Mouse (Mus musculus) intestine, postnatal 0 days (tissue): ENCODE results near the gene Parp9. TPM values are rescaled to one million over a fixed set of nuclear protein-coding genes. Genes with fewer than 3 reads are reported as not detected.

ENCODE experiments used
- ATAC-seq: fragments of 200-750 bp; cut with Nextera tagmentation; 2 replicates; pipeline ENCODE4 v1.8.0; 2017; ENCODE audit warnings: mild to moderate bottlenecking, moderate TSS enrichment, moderate library complexity
- H3K27ac ChIP-seq: fragments of 300-500 bp; sonication (generic); 2 replicates; pipeline ENCODE4 v1.5.1; 2014; ENCODE audit warnings: mild to moderate bottlenecking, low read depth, low read length, moderate library complexity
- H3K27me3 ChIP-seq: fragments of 300-500 bp; sonication (generic); replicated peaks from 2 replicates; pipeline ENCODE4 v1.6.1; 2014; ENCODE audit warnings: low read length, mixed read lengths; ENCODE audit not compliant: control insufficient read depth, insufficient read depth
- H3K36me3 ChIP-seq: fragments of 300-500 bp; sonication (generic); 2 replicates; pipeline ENCODE4 v1.6.1; 2014; ENCODE audit warnings: mild to moderate bottlenecking, moderate library complexity; ENCODE audit not compliant: control insufficient read depth, insufficient read depth
- H3K4me1 ChIP-seq: fragments of 300-500 bp; sonication (generic); replicated peaks from 2 replicates; pipeline ENCODE4 v1.6.1; 2014; ENCODE audit warnings: antibody characterized with exemption, low read length, mixed read lengths; ENCODE audit not compliant: control insufficient read depth, insufficient read depth
- H3K4me2 ChIP-seq: fragments of 300-500 bp; sonication (generic); replicated peaks from 2 replicates; pipeline ENCODE4 v1.6.1; 2014; ENCODE audit warnings: low read depth, mild to moderate bottlenecking, moderate library complexity
- H3K4me3 ChIP-seq: fragments of 300-500 bp; sonication (generic); 2 replicates; pipeline ENCODE4 v1.5.1; 2014; ENCODE audit warnings: low read depth, low read length
- H3K9ac ChIP-seq: fragments of 300-500 bp; sonication (generic); 2 replicates; pipeline ENCODE4 v1.6.1; 2014; ENCODE audit warnings: mild to moderate bottlenecking, low read depth, low read length
- H3K9me3 ChIP-seq: fragments of 300-500 bp; sonication (generic); 2 replicates; pipeline ENCODE4 v1.6.1; 2016; ENCODE audit warnings: mixed run types; ENCODE audit not compliant: control insufficient read depth
- CTCF ChIP-seq: sonication (generic); IDR thresholded peaks from 2 replicates; pipeline ENCODE4 v1.5.1; 2016; ENCODE audit warnings: low read depth, mild to moderate bottlenecking, control low read depth, antibody characterized with exemption, moderate library complexity
- WGBS: fragments of 180-500 bp; shearing (Covaris S2); extraction: QIAGEN DNeasy Blood & Tissue Kit; methylation state at CpG from one replicate; pipeline ENCODE4 v1.1.7; 2014; 5-methylcytosine and 5-hydroxymethylcytosine counted together
- polyA plus RNA-seq: library from polyadenylated mRNA; unstranded; fragments of >200 nt; fragmentation: Nextera tagmentation; extraction: Ambion mirVana; gene quantifications from 2 replicates; pipeline ENCODE4 v1.2.1, GENCODE M21; 2015

Gene Parp9
- polyA plus RNA-seq, 1 experiment from 2014 or later = 29.2 TPM

- peak; percentile 70 for ATAC-seq
- H3K36me3 ChIP-seq = no peaks in the 10 kb centered on the region
- peaks cover 3% of the 10 kb centered on the region; the same call in 1 of the 2 replicates for H3K4me1 ChIP-seq
- TF ChIP-seq CTCF = peak; percentile 49
- no peak overlapping the region for H3K4me3 ChIP-seq
- H3K9me3 ChIP-seq = no peaks in the 10 kb centered on the region
- H3K27ac ChIP-seq = 0 out of 2 replicates have a peak overlapping the region, but pooled peaks have one; percentile 24
- WGBS = 30% methylated on average over 3 of the region's 3 CpGs
- no peak overlapping the region for H3K9ac ChIP-seq
- no peak overlapping the region for H3K4me2 ChIP-seq
- H3K27me3 ChIP-seq = no peaks in the 10 kb centered on the region
Observed at GRCm38 (mm10) chr16:35911449-35911848, 26.8 kb upstream of the Parp9 start.

GRCm38 (mm10) chr16:35913526-35913925, 24.7 kb upstream of the Parp9 start:
- Histone ChIP-seq H3K4me2 (no peak overlapping the region), H3K4me1 (no peaks in the 10 kb centered on the region; the same call in 1 of the 2 replicates), H3K4me3 (no peak overlapping the region), H3K27ac (no peak overlapping the region), H3K36me3 (no peaks in the 10 kb centered on the region), H3K9me3 (no peaks in the 10 kb centered on the region), H3K27me3 (no peaks in the 10 kb centered on the region), H3K9ac (no peak overlapping the region)
- 69% methylated on average over 1 of the region's 1 CpGs for WGBS
- ATAC-seq = no peak
- peak; percentile 70 for TF ChIP-seq CTCF

GRCm38 (mm10) chr16:35914301-35914700, 24.0 kb upstream of the Parp9 start:
- Histone ChIP-seq H3K4me2 (no peak overlapping the region), H3K36me3 (no peaks in the 10 kb centered on the region), H3K4me3 (no peak overlapping the region), H3K27me3 (no peaks in the 10 kb centered on the region), H3K27ac (no peak overlapping the region), H3K9me3 (no peaks in the 10 kb centered on the region), H3K9ac (no peak overlapping the region), H3K4me1 (no peaks in the 10 kb centered on the region; the same call in 1 of the 2 replicates)
- peak; percentile 49 for ATAC-seq
- 33% methylated on average over 5 of the region's 5 CpGs for WGBS
- no peak for TF ChIP-seq CTCF

- 49% methylated on average over 6 of the region's 6 CpGs for WGBS
- no peak for TF ChIP-seq CTCF
- Histone ChIP-seq H3K4me2 (peak overlapping the region; percentile 47), H3K27me3 (no peaks in the 10 kb centered on the region), H3K4me3 (no peak overlapping the region), H3K4me1 (no peaks in the 10 kb centered on the region; the same call in 1 of the 2 replicates), H3K9ac (0 out of 2 replicates have a peak overlapping the region, but pooled peaks have one; percentile 1), H3K27ac (peak overlapping the region; percentile 65), H3K36me3 (no peaks in the 10 kb centered on the region), H3K9me3 (no peaks in the 10 kb centered on the region)
- ATAC-seq = peak; percentile 54; the same call in 1 of the 2 replicates
Observed at GRCm38 (mm10) chr16:35918721-35919543, 19.3 kb upstream of the Parp9 start.

- H3K4me2 ChIP-seq = no peak overlapping the region
- no peaks in the 10 kb centered on the region for H3K36me3 ChIP-seq
- H3K9me3 ChIP-seq = no peaks in the 10 kb centered on the region
- 63% methylated on average over 2 of the region's 2 CpGs for WGBS
- no peak for ATAC-seq
- no peak overlapping the region for H3K4me3 ChIP-seq
- no peak overlapping the region for H3K9ac ChIP-seq
- no peaks in the 10 kb centered on the region for H3K4me1 ChIP-seq
- H3K27ac ChIP-seq = no peak overlapping the region
- no peaks in the 10 kb centered on the region for H3K27me3 ChIP-seq
- TF ChIP-seq CTCF = no peak
Observed at GRCm38 (mm10) chr16:35921676-35922235, 16.5 kb upstream of the Parp9 start.

GRCm38 (mm10) chr16:35922301-35922895, 15.9 kb upstream of the Parp9 start:
- ATAC-seq = no peak
- H3K27me3 ChIP-seq = no peaks in the 10 kb centered on the region
- peaks cover 3% of the 10 kb centered on the region; the same call in 1 of the 2 replicates for H3K36me3 ChIP-seq
- no peak overlapping the region for H3K4me3 ChIP-seq
- no peaks in the 10 kb centered on the region for H3K9me3 ChIP-seq
- no peak for TF ChIP-seq CTCF
- WGBS = 65% methylated on average over 3 of the region's 3 CpGs
- H3K27ac ChIP-seq = no peak overlapping the region
- H3K9ac ChIP-seq = no peak overlapping the region
- H3K4me1 ChIP-seq = no peaks in the 10 kb centered on the region
- H3K4me2 ChIP-seq = no peak overlapping the region
